Mouse (Mus musculus): ENCODE data around the gene Cyp4f16.
"Not testable (repeated sequence)": the region's sequence is repeated elsewhere in the genome, so short reads cannot be mapped to it uniquely, and the experiment has no call there.

The Cyp4f16 gene

GRCm38 (mm10) chr17:32536051-32536866, at the start of gene Cyp4f16:
TSS of gene Cyp4f16 (plus strand) at chr17:32536558.
- peak; percentile 65 for DNase-seq (ENCODE audit: low spot score)

DNA sequence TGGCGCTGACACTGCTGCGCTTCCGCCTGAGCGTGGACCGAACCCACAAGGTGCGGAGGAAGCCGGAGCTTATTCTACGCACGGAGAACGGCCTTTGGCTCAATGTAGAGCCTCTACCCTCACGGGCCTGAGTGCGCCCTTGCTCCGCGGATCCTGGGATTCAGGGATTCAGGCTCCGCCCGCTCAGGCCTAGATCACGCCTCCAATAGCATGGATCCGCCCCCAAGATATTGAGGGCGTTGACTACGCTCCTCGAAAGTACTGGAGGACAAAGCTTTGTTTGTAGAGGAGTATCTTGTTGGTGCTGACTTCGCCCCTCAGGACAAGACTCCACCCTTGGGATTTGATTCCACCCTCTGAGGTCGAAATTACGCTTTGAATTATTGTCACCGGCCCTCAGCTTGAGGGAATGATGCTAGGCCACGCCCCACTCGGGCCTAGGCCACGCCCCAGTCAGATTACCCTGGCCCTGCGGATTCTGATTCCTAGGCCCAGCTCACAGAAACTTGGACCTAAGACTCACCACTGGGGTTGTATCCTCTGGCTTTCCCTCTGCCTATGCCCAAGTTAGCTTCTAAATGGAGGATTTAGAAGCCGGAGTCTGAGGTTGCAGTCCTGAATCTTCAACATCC, 43.9 kb upstream of the Cyp4f16 start:
- DNase-seq (ENCODE audit: low spot score), result no peak

- no peak for DNase-seq (ENCODE audit: low spot score)
Observed at GRCm38 (mm10) chr17:32494601-32495000, 41.8 kb upstream of the Cyp4f16 start.

- not testable (repeated sequence) for DNase-seq (ENCODE audit: low spot score)
Observed at GRCm38 (mm10) chr17:32500511-32500910, 35.8 kb upstream of the Cyp4f16 start.

- no peak for DNase-seq (ENCODE audit: low spot score)
Observed at GRCm38 (mm10) chr17:32501051-32501450, 35.3 kb upstream of the Cyp4f16 start.

GRCm38 (mm10) chr17:32503111-32503510, 33.2 kb upstream of the Cyp4f16 start:
- DNase-seq (ENCODE audit: low spot score), result no peak

- DNase-seq (ENCODE audit: low spot score), result no peak
Observed at GRCm38 (mm10) chr17:32505851-32506728, 30.3 kb upstream of the Cyp4f16 start, which contains the start of gene Cyp4f17. TSS of gene Cyp4f17 (plus strand) at chr17:32506050.

- no peak for DNase-seq (ENCODE audit: low spot score)
Observed at GRCm38 (mm10) chr17:32506729-32507245, 29.6 kb upstream of the Cyp4f16 start.

GRCm38 (mm10) chr17:32516126-32516525, 20.2 kb upstream of the Cyp4f16 start:
- no peak for DNase-seq (ENCODE audit: low spot score)

DNA sequence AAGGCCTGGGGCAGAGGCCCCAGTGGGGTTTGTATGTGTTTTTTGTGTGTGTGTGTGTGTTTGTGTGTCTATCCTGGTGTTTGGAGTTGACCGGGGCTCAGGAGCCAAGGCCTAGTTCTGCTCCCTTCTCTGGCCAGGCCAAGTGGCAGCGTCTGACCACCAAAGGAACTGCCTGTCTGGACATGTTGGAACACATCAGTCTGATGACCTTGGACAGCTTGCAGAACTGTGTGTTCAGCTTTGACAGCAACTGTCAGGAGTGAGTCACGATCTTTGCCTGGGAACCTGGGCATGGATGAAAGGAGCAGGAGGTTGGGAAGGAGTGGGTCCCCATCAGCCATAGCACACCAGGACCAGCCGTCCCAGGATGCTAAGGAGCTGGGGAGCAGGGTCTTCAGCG, 14.4 kb upstream of the Cyp4f16 start:
- DNase-seq (ENCODE audit: low spot score), result no peak

DNA sequence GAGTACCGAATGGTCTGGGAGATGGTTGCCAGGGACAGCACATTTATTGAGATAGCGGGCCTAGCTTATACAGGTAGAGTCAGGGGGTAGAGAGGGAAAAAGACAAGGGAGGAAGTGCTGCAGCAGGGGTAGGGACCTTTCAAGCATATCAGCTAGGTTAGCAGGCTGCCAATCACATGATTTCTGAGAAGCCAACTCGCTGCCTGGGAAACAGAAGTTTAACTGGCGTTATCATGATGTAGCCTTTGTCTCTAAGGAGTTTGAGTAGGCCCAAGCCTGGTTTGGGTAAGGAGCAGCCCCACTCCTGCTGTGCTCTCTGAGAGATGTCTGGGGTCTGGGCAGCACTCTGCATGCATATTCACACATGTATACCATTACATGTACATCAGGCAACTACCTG, 14.0 kb upstream of the Cyp4f16 start:
- no peak for DNase-seq (ENCODE audit: low spot score)

DNA sequence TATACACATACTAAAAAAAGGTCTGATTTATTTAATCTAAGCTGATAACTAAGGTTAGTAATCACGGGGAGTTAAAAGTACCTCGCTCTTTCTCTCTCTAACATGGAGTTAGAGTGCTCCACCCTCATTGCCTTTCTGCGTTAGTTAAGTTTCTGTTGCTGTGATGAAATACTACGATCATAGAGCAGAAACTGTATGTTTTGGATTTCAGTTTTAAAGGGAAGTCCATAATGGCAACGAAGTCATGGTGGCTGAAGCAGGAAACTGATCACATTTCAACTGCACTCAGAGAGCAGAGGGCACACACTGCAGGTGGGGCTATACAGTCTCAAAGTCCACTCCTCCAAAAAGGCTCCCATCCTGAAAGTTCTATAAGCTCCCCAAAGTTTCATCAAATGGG, 13.5 kb upstream of the Cyp4f16 start:
- no peak for DNase-seq (ENCODE audit: low spot score)

DNA sequence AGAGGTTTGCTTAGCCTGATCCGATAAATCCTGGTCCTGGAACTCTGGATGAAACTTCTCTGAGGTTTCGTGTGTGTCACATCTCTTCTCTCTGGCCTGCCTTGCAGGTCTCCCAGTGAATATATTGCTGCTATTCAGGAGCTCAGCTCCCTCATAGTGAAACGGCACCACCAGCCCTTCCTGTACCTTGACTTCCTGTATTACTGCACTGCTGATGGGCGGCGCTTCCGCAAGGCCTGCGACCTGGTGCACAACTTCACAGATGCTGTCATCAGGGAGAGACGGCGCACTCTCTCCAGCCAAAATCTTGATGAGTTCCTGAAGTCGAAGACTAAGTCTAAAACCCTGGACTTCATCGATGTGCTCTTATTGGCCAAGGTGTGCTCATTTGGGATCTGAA, 12.5 kb upstream of the Cyp4f16 start:
- no peak for DNase-seq (ENCODE audit: low spot score)

DNA sequence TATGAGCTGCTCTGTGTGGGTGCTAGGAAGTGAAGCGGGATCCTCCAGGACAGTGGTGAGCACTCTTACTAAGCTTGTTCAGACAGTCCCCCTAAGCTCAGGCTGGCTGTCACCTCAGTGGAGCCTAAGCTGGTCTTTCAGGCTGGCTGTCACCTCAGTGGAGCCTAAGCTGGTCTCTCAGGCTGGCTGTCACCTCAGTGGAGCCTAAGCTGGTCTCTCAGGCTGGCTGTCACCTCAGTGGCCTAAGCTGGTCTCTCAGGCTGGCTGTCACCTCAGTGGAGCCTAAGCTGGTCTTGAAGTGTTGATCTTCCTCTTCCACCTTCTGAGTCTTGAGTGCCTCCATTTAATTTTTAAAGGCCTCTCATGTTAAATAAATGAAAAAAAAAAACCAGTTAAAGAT, 10.0 kb upstream of the Cyp4f16 start:
- DNase-seq (ENCODE audit: low spot score), result not testable (repeated sequence)

GRCm38 (mm10) chr17:32527748-32528147, 8.6 kb upstream of the Cyp4f16 start:
- no peak for DNase-seq (ENCODE audit: low spot score)

DNA sequence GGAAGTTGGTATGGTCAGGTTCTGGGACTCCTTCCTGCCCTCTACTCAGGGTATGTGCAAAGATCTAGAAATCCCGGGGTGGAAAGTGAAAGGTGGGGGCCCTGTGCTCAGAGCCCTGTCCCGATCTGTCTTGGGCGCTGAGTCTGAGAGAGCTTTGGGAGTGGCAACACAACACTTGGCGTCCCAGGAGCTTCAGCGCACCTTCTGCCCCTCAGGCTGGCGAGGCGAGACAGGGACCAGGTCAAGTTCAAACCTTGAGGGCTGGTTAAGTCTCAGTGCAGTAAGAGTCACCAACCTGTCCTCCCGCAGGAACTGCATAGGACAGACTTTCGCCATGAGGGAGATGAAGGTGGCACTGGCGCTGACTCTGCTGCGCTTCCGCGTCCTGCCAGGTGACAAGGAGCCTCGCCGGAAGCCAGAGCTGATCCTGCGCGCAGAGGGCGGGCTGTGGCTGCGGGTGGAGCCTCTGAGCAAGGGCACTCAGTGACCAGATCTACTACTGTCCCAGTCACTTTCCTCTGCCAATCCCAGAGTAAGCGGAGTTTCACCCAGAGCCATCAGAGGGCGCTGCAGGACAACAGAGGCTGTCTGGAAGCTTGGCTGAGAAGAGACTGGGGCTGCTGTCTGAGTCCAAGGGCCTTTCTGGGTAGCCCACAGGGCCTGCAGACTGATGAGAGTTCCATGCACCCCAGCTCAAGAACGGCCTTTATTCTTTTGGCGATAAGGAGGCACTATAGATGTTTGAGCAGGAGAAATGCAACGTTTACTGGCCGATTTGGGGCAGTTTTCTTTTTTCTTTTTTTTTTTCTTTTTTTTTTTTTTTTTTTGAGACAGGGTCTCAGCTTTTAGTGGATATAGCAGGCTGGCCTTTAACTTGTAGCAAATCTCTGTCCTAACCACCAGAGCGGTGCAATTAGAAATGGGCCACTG, 7.7 kb upstream of the Cyp4f16 start:
- peak; percentile 42 for DNase-seq (ENCODE audit: low spot score)

DNA sequence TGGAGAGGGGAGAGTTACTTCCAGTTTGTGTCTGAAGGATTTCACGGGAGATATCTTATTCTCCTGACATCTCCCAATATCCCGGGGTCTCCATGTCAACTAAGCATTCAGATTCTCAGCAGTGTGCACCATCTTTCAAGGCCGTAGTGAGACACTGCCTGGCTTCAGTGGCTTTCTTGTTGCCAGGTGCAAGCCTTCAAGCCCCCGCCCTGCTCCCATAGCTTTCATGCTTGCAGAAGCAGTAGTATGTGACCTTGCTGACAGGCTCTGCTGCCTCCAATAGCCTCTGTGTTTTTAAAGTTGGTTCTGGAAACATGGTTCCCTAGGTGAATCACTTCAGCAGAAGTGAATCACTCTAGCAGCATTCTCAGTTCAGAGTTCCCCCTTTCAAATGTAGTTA, 4.0 kb upstream of the Cyp4f16 start:
- not testable (repeated sequence) for DNase-seq (ENCODE audit: low spot score)

DNA sequence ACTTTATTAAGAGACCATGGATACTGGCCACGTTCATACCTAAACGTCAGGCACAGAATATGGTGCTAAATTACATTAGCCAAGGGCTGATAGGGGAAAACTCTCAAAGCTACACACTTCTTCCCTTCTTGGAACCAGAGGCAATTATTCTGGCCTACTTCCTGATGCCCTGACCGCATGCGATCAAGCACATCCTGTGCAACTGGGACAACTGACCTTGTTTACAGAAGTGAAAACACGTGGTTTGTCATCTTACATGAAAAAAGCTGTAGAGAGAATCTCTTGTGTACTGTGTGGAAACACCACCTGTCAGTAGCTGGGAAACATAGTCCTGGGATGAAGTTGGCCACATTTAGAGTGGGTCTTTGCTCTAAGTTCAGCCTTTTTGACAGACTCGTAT, 2.3 kb upstream of the Cyp4f16 start:
- DNase-seq (ENCODE audit: low spot score), result no peak

GRCm38 (mm10) chr17:32536867-32537250, 501 bp downstream of the Cyp4f16 start:
- no peak for DNase-seq (ENCODE audit: low spot score)

GRCm38 (mm10) chr17:32544792-32545191, 8.4 kb downstream of the Cyp4f16 start:
- not testable (repeated sequence) for DNase-seq (ENCODE audit: low spot score)

DNA sequence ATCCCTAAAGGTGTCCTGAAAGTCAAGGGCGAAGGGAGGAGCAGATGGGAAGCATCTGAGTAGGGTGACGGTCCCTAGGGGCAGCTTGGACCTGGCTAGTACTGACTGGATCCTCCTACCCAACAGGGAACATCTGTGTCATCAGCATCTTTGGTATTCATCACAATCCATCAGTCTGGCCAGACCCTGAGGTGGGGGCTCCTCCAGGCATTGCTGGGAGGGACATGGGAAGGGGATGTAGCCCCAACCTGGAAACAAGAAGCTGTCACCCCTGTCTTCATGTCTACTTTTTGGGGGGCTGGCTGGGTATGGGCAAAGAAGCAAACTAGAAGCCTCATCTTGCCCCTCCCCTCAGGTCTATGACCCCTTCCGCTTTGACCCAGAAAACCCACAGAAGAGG, 14.0 kb downstream of the Cyp4f16 start:
- DNase-seq (ENCODE audit: low spot score), result not testable (repeated sequence)

Measured in urinary bladder, postnatal 10 days (tissue).